In the genomic region with DNA sequence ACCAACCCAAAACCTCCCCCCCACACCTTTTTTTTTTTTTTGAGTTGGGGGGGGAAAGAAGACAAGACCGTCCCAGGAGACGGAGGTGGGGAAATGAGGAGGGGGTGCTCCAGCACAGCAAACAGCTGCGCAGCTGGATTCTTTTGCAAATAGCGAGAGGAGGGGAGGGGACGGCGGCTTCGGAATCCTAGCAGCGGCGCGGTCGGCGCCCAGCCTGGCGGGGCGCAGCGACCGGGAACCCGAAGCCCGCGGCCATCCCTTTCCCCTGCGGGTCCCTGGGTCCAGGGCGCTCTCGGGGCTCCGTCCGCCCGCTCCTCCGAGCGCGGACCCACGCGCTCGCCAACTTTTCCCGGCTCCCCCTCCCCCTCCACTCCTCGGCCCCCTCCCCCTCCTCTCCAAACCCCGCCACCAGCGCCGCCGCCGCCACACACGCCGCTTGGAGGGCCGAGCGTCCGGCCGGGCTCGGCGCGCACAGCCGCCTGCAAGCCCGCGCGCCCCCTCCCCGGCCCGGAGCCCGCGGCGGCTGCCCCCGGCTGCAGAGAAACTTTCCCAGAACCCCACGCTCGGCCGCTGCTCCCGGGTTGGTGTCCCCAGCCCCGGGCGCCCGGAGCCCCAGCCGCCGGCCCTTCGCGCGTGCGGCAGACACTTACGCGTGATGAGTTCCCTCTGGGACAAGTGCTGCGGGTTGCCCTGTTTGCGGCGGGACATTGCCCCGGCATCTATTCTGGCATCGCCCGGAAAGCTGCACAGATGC, we compare ENCODE assay signal across 9 mouse cellular contexts. TPM values are rescaled to one million over a fixed set of nuclear protein-coding genes. Genes with fewer than 3 reads are reported as not detected.
DNase-seq lines count a peak whose midpoint lies in the region; ATAC-seq and TF ChIP-seq lines count a peak whose summit lies in the region.
"Had no signal": no experiment of that assay in that cellular context is flagged by ENCODE, and none has a peak within 500 bp of the region (broad histone marks: within the 10 kb centered on the region; RNA-seq: fewer than 3 reads in every experiment).

No protein-coding gene starts in this region.

- ATAC-seq in kidney, embryonic 14.5 days (ENCODE audit: low FRiP score, low TSS enrichment): no peak
- ATAC-seq in hindbrain, embryonic 11.5 days (ENCODE audit: low FRiP score): no peak
- ATAC-seq in midbrain, embryonic 13.5 days: no peak
- no peak for ATAC-seq in erythroblast, adult 5-6 weeks (replicated peaks; ENCODE audit: low FRiP score, poor library complexity, severe bottlenecking)

- no peak for TF ChIP-seq POLR2A in cortical plate, adult 2 months (IDR thresholded peaks at IDR 0.05; ENCODE audit: extremely low read depth, insufficient read depth, low read length)

- no peak overlapping the region for H3K27ac ChIP-seq in kidney, embryonic 14.5 days (ENCODE audit: low read depth, low read length)
- peak overlapping the region; percentile 91 for H3K27ac ChIP-seq in cortical plate, adult 2 months (ENCODE audit: insufficient read depth, low read length)
- peak overlapping the region; percentile 71; the same call in 1 of the 2 replicates for H3K27ac ChIP-seq in hindbrain, embryonic 11.5 days (ENCODE audit: low read depth, low read length)
- peak overlapping the region; percentile 98 for H3K27ac ChIP-seq in midbrain, embryonic 13.5 days
- H3K27ac ChIP-seq: macrophage had no signal

- H3K9ac ChIP-seq in kidney, embryonic 14.5 days (ENCODE audit: low read depth, low read length): peak overlapping the region; percentile 85
- H3K9ac ChIP-seq in hindbrain, embryonic 11.5 days (ENCODE audit: low read depth, low read length): peak overlapping the region; percentile 98
- H3K9ac ChIP-seq in midbrain, embryonic 13.5 days (replicated peaks): peak overlapping the region; percentile 94

- H3K9me3 ChIP-seq in kidney, embryonic 14.5 days (ENCODE audit: control insufficient read depth, low read length): no peaks in the 10 kb centered on the region
- H3K9me3 ChIP-seq in hindbrain, embryonic 11.5 days (ENCODE audit: control insufficient read depth, low read length): no peaks in the 10 kb centered on the region
- no peaks in the 10 kb centered on the region for H3K9me3 ChIP-seq in midbrain, embryonic 13.5 days

- H3K36me3 ChIP-seq in kidney, embryonic 14.5 days (ENCODE audit: control insufficient read depth, insufficient read depth, low read length): no peaks in the 10 kb centered on the region
- H3K36me3 ChIP-seq in hindbrain, embryonic 11.5 days (ENCODE audit: control insufficient read depth, insufficient read depth, low read length): no peaks in the 10 kb centered on the region
- H3K36me3 ChIP-seq in midbrain, embryonic 13.5 days: no peaks in the 10 kb centered on the region

- H3K27me3 ChIP-seq in kidney, embryonic 14.5 days (ENCODE audit: control insufficient read depth, insufficient read depth, low read length): peaks cover 29% of the 10 kb centered on the region
- H3K27me3 ChIP-seq in hindbrain, embryonic 11.5 days (ENCODE audit: control insufficient read depth, insufficient read depth, low read length): peaks cover 16% of the 10 kb centered on the region
- peaks cover 13% of the 10 kb centered on the region for H3K27me3 ChIP-seq in midbrain, embryonic 13.5 days

- peak overlapping the region; percentile 76 for H3K4me3 ChIP-seq in kidney, embryonic 14.5 days (ENCODE audit: low read length)
- peak overlapping the region; percentile 61 for H3K4me3 ChIP-seq in cortical plate, adult 2 months (ENCODE audit: insufficient read depth, low read length)
- H3K4me3 ChIP-seq in hindbrain, embryonic 11.5 days (ENCODE audit: low read depth, low read length): peak overlapping the region; percentile 78
- H3K4me3 ChIP-seq in midbrain, embryonic 13.5 days (replicated peaks): peak overlapping the region; percentile 96

- WGBS in kidney, embryonic 14.5 days: under 1% methylated on average over 62 of the region's 78 CpGs
- WGBS in hindbrain, embryonic 11.5 days: under 1% methylated on average over 55 of the region's 78 CpGs
- under 1% methylated on average over 47 of the region's 78 CpGs for WGBS in midbrain, embryonic 13.5 days

- H3K4me2 ChIP-seq in kidney, embryonic 14.5 days (replicated peaks; ENCODE audit: low read depth, low read length): peak overlapping the region; percentile 97
- peak overlapping the region; percentile 90 for H3K4me2 ChIP-seq in hindbrain, embryonic 11.5 days (replicated peaks; ENCODE audit: low read depth, low read length)
- H3K4me2 ChIP-seq in midbrain, embryonic 13.5 days (replicated peaks): peak overlapping the region; percentile 84

- no peak for TF ChIP-seq CTCF in cortical plate, adult 2 months (IDR thresholded peaks at IDR 0.05; ENCODE audit: extremely low read depth, insufficient read depth, low read length)

- peaks cover 13% of the 10 kb centered on the region for H3K4me1 ChIP-seq in kidney, embryonic 14.5 days (ENCODE audit: control insufficient read depth, insufficient read depth, low read length)
- peaks cover 4% of the 10 kb centered on the region; the same call in 1 of the 2 replicates for H3K4me1 ChIP-seq in cortical plate, adult 2 months (ENCODE audit: control insufficient read depth, insufficient read depth, low read length)
- H3K4me1 ChIP-seq in hindbrain, embryonic 11.5 days (replicated peaks; ENCODE audit: control insufficient read depth, insufficient read depth, low read length): peaks cover 5% of the 10 kb centered on the region; the same call in 1 of the 2 replicates
- H3K4me1 ChIP-seq in midbrain, embryonic 13.5 days (replicated peaks): peaks cover 50% of the 10 kb centered on the region

- no peak for DNase-seq in kidney, adult 9 months
- DNase-seq in hindbrain, embryonic 11.5 days (ENCODE audit: low spot score): peak; percentile 74
- DNase-seq in yolk sac, embryonic 10.5 days (ENCODE audit: low spot score): peak; percentile 50
- no peak for DNase-seq in layer of hippocampus, postnatal 10 days (ENCODE audit: low spot score in 2 of 2)

RNA-seq across cellular contexts. Expression of gene Bcl11b, which starts 0.8 kb away (rescaled TPM):
- polyA plus RNA-seq in kidney, embryonic 14.5 days (2014; fragmentation: Nextera tagmentation; extraction: Ambion mirVana): 3.5 and 5.3 TPM in 2 replicates
- polyA plus RNA-seq in cortical plate, adult 2 months (2012; rRNA removed): 23.9 and 27.2 TPM in 2 replicates
- 6.8 and 8.4 TPM in 2 replicates for polyA plus RNA-seq in hindbrain, embryonic 11.5 days (2014; fragmentation: Nextera tagmentation; extraction: Ambion mirVana)
- polyA plus RNA-seq in midbrain, embryonic 13.5 days (2015; fragmentation: Nextera tagmentation; extraction: Ambion mirVana): 19.2 and 27.0 TPM in 2 replicates
- total RNA-seq in layer of hippocampus, postnatal 10 days (2021): 100 to 1,000 TPM; 118 to 127 TPM
- total RNA-seq in erythroblast, adult 5-6 weeks (2015; ENCODE audit: low replicate concordance): 0.21 TPM in 1 of 2 replicates, not detected in the other
- total RNA-seq in erythroblast, adult 5-6 weeks (2017; ENCODE audit: low replicate concordance): 0.28 TPM in 1 of 2 replicates, not detected in the other
- polyA plus RNA-seq: macrophage had no signal

Comparison
In these comparisons a context has a peak if more than half of its experiments do, and no peak if none do; other contexts are left out.
1. DNase-seq: peak in hindbrain, embryonic 11.5 days (single experiment) and yolk sac, embryonic 10.5 days (single experiment); none in kidney, adult 9 months (single experiment) and layer of hippocampus, postnatal 10 days (0 of 2).
2. Peak in every context shown above with its lines, with median percentiles within 50 percentile points of each other: H3K4me2 ChIP-seq, H3K4me3 ChIP-seq and H3K9ac ChIP-seq.